Mouse (Mus musculus) stomach, embryonic 15.5 days (tissue): Measurements from ENCODE around the gene Armh3. TPM values are rescaled to one million over a fixed set of nuclear protein-coding genes. Genes with fewer than 3 reads are reported as not detected.

Experiments used
- ATAC-seq: fragments of 200-750 bp; cut with Nextera tagmentation; 2 replicates; pipeline ENCODE4 v1.8.0; 2017; ENCODE audit warnings: low read depth, moderate number of reproducible peaks, moderate TSS enrichment; ENCODE audit not compliant: insufficient read depth, low FRiP score
- H3K27ac ChIP-seq: fragments of 300-500 bp; sonication (generic); 2 replicates; pipeline ENCODE4 v1.5.1; 2015; ENCODE audit warnings: mild to moderate bottlenecking, inconsistent platforms
- H3K27me3 ChIP-seq: fragments of 300-500 bp; sonication (generic); replicated peaks from 2 replicates; pipeline ENCODE4 v1.6.1; 2015; ENCODE audit warnings: inconsistent platforms
- H3K36me3 ChIP-seq: fragments of 300-500 bp; sonication (generic); 2 replicates; pipeline ENCODE4 v1.6.1; 2015; ENCODE audit warnings: inconsistent platforms
- H3K4me1 ChIP-seq: fragments of 300-500 bp; sonication (generic); 2 replicates; pipeline ENCODE4 v1.6.1; 2015; ENCODE audit warnings: inconsistent platforms
- H3K4me2 ChIP-seq: fragments of 300-500 bp; sonication (generic); 2 replicates; pipeline ENCODE4 v1.6.1; 2015; ENCODE audit warnings: mild to moderate bottlenecking, inconsistent platforms
- H3K4me3 ChIP-seq: fragments of 300-500 bp; sonication (generic); replicated peaks from 2 replicates; pipeline ENCODE4 v1.5.1; 2015; ENCODE audit warnings: inconsistent platforms
- H3K9ac ChIP-seq: fragments of 300-500 bp; sonication (generic); 2 replicates; pipeline ENCODE4 v1.6.1; 2015; ENCODE audit warnings: inconsistent platforms
- H3K9me3 ChIP-seq: fragments of 300-500 bp; sonication (generic); 2 replicates; pipeline ENCODE4 v1.6.1; 2016; ENCODE audit warnings: inconsistent platforms
- WGBS: fragments of 180-500 bp; shearing (Covaris S2); methylation state at CpG from one replicate; pipeline ENCODE4 v1.1.7; 2015; 5-methylcytosine and 5-hydroxymethylcytosine counted together
- polyA plus RNA-seq: library from polyadenylated mRNA; unstranded; fragments of >200 nt; fragmentation: Nextera tagmentation; extraction: Ambion mirVana; gene quantifications from 2 replicates; pipeline ENCODE4 v1.2.1, GENCODE M21; 2015

Armh3 gene
- polyA plus RNA-seq, 1 experiment from 2014 or later: 13.1 TPM

DNA sequence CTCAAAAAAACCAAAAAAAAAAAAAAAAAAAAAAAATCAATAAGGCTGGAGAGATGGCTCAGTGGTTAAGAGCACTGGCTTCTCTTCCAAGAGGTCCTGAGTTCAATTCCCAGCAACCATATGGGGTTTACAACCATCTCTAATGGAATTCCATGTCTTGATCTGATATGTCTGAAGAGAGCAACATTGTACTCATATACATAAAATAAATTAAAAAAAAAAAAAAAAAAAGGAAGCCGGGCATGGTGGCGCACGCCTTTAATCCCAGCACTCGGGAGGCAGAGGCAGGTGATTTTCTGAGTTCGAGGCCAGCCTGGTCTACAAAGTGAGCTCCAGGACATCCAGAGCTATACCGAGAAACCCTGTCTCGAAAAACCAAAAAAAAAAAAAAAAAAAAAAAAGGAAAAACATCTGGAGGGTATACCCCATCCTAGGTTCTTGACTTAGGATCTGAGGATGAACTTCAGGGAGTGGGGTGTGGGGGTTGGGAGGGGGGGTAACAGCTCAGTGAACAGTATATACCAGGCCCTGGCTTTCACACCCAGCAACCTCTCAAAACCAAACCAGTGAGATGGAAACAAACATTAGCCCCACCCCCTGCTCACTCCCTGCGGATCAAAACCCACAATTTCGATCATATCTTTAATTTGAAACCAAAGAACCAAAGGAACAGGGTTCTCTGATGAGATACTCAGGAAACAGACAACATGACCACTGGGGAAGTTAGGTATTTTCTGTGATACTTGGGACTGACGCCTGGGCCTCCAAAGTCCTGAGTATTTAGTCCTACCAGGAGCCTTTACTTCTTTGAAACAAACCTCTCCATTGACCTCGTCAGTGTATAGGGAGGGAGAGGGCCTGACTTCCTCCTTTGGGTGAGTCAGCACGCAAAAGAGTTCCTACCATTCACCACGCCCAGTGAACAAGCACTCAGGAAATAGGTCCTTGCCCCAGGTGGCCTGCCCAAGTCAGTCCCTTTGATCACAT is 208.1 kb downstream of the Armh3 start:
- Histone ChIP-seq H3K36me3 (no peaks in the 10 kb centered on the region), H3K4me2 (no peak overlapping the region), H3K4me1 (no peaks in the 10 kb centered on the region), H3K9ac (no peak overlapping the region), H3K27ac (peak overlapping the region; percentile 57; the same call in 1 of the 2 replicates), H3K4me3 (no peak overlapping the region), H3K9me3 (no peaks in the 10 kb centered on the region), H3K27me3 (no peaks in the 10 kb centered on the region)
- 69% methylated on average over 13 of the region's 13 CpGs for WGBS
- peak; percentile 82 for ATAC-seq

DNA sequence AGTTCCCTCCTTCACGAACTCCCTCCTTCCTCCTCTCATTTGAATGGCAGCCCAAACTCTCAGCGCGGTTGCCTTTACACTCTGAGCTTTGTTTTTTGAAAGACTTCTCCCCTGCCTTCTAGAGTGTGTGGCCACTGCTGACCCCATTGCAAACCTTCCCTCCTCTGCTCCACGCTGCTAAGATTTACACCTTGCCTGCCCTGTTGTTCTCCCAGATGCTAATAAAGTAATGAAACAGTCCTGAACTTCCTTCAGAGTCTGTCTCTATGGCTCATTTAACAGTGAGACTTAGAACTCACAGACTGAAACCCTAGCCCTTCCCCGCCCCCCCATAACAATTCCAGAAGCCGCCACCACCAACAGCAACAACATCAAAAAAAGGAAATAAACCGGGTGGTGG is 208.9 kb downstream of the Armh3 start:
- H3K36me3 ChIP-seq: no peaks in the 10 kb centered on the region
- no peak for ATAC-seq
- H3K27me3 ChIP-seq: no peaks in the 10 kb centered on the region
- no peaks in the 10 kb centered on the region for H3K4me1 ChIP-seq
- H3K4me2 ChIP-seq: no peak overlapping the region
- 73% methylated on average over 7 of the region's 7 CpGs for WGBS
- H3K9me3 ChIP-seq: no peaks in the 10 kb centered on the region
- H3K4me3 ChIP-seq: no peak overlapping the region
- no peak overlapping the region for H3K9ac ChIP-seq
- H3K27ac ChIP-seq: no peak overlapping the region

DNA sequence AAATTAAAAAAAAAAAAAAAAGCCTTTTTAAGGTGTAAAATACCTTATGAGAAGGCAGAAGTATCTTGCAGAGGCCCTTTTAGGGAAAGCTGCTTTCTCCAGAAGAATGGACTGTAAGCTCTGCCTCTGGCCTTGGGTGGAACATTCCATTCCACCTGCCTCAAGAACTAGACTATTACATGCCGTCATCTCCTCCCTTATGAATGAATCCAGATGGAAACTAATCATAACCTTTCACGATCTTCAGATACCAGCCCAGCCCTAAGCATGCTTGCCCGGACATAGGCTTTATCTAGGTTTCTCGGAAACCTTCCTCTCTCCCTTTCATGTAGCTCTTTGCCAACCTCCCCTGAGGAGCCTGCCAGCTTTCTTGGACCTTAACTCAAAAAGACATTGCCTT is 210.0 kb downstream of the Armh3 start:
- Histone ChIP-seq H3K4me2 (no peak overlapping the region), H3K9ac (no peak overlapping the region), H3K27me3 (no peaks in the 10 kb centered on the region), H3K4me1 (0 out of 2 replicates have a peak, but pooled peaks cover 2% of the 10 kb centered on the region), H3K4me3 (no peak overlapping the region), H3K36me3 (no peaks in the 10 kb centered on the region), H3K9me3 (no peaks in the 10 kb centered on the region), H3K27ac (no peak overlapping the region)
- 62% methylated on average over 4 of the region's 4 CpGs for WGBS
- ATAC-seq: no peak

DNA sequence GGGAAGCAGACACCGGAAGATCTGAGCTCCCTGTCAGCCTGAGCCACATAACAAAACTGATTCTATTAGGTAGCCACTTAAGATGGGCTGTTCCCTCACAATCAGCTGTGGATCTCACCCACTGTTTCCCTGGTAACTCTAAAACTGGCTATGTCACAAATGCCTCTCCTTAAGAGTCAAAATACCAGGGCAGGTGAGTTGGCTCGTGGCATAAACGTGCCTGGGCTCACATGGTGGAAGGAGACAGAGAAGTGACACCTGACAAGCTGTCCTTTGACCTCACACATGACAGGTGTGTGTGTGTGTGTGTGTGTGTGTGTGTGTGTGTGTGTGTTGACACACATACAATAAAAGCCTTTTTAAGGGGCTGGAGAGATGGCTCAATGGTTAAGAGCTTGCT is 210.8 kb downstream of the Armh3 start:
- WGBS: 57% methylated on average over 3 of the region's 3 CpGs
- no peaks in the 10 kb centered on the region for H3K9me3 ChIP-seq
- H3K27ac ChIP-seq: no peak overlapping the region
- no peak overlapping the region for H3K4me2 ChIP-seq
- H3K9ac ChIP-seq: no peak overlapping the region
- no peak for ATAC-seq
- no peaks in the 10 kb centered on the region for H3K27me3 ChIP-seq
- no peak overlapping the region for H3K4me3 ChIP-seq
- no peaks in the 10 kb centered on the region for H3K36me3 ChIP-seq
- 0 out of 2 replicates have a peak, but pooled peaks cover 2% of the 10 kb centered on the region for H3K4me1 ChIP-seq

DNA sequence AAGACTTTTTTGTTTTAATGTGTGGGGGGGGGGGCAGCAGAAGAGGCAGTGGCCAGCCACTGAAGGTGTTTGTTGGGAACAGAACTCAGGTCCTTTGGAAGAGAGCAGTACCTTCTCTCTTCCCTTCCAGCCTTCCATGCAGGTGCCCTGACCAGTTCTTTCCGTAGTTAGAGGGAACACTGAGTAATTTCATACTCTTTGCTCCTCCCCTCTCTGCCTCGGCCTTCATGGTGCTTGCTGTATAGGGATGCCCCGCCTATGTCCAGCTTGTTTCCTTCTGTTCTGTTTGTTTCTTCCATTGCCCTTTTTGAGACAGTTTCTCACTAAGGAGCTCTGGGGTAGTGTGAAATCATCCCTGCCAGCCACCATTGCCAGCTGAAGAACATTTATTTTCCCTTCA is 212.8 kb downstream of the Armh3 start:
- no peak for ATAC-seq
- Histone ChIP-seq H3K27ac (peak overlapping the region; percentile 11; the same call in 1 of the 2 replicates), H3K4me1 (peaks cover 12% of the 10 kb centered on the region), H3K9ac (no peak overlapping the region), H3K36me3 (0 out of 2 replicates have a peak, but pooled peaks cover 2% of the 10 kb centered on the region), H3K9me3 (no peaks in the 10 kb centered on the region), H3K4me2 (no peak overlapping the region), H3K4me3 (no peak overlapping the region), H3K27me3 (no peaks in the 10 kb centered on the region)
- 44% methylated on average over 3 of the region's 3 CpGs for WGBS

DNA sequence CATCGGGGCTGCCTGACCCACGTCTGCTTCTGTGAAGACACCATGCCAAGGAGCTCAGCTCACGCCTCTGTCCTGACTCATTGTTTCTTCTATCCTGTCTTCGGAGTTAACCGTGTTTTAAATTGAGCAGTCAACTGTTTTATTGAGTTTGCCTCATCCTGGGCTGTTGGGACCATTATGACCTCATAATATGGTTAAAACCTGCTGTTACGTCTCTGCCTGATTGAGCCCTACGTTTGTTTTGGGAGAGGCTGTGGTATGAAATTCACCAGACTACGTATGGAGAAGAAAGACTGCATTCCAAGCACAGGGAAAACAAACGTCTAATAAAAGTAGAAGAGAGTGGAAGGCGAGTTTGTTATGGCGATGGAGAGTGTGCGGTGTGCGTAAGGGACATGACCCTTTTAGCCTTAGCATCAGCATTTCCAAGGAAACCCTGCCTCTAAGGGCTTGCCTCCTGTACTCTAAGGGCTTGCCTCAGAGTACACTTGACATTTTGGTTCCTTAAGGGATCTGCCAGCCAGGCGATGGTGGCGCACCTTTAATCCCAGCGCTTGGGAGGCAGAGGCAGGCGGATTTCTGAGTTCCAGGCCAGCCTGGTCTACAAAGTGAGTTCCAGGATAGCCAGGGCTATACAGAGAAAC is 214.2 kb downstream of the Armh3 start:
- Histone ChIP-seq H3K36me3 (0 out of 2 replicates have a peak, but pooled peaks cover 8% of the 10 kb centered on the region), H3K27me3 (no peaks in the 10 kb centered on the region), H3K9ac (no peak overlapping the region), H3K9me3 (no peaks in the 10 kb centered on the region), H3K27ac (peak overlapping the region; percentile 60; the same call in 1 of the 2 replicates), H3K4me2 (peak overlapping the region; percentile 59), H3K4me3 (peak overlapping the region; percentile 90), H3K4me1 (peaks cover 15% of the 10 kb centered on the region)
- 30% methylated on average over 17 of the region's 17 CpGs for WGBS
- no peak for ATAC-seq

DNA sequence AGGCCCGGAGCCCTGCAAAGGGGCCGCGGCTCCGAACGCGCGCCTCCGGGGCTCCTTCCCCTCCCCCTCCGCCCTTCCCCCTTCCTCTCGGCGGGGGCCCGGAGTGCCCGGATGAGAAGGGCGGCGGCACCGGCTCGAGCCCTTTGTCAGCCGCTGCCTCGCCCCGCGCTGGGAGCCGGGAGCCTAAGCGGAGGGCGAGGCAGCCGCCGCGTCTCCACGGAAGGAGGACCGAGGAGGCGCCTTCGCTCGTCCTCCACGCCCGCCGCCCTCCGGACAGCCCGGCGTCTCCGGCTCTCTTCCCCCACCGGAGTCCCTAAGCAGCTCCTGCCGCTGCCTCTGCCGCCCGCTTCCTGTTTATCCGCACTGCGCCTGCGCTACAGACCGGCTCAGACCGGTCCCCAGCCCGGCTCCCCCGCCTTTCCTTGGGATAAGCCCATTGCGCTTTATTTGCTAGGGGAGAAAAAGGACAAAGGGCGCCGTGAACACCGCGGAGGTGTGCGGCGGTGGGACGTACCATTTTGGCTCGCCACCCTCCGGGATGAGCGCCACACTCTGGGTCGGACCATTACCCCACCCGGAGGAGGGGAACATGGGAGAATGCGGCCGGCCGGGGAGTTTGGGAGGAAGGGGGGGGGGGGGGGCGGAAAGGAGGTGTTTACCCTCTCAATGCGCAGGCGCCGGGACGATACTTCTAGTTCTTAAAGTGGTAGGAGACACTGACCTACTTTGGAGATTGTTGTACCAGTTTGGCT is 214.9 kb downstream of the Armh3 start, which contains the start of gene Mgea5:
Gene Mgea5 (minus strand): TSS at position 657 of the 752 bp plus-strand sequence.
- Histone ChIP-seq H3K9me3 (no peaks in the 10 kb centered on the region), H3K4me2 (peak within 1 kb of the TSS; percentile 59), H3K4me3 (peak within 1 kb of the TSS; percentile 90), H3K27ac (peak within 1 kb of the TSS; percentile 97), H3K4me1 (peaks cover 15% of the 10 kb centered on the region), H3K27me3 (no peaks in the 10 kb centered on the region), H3K36me3 (peaks cover 8% of the 10 kb centered on the region; the same call in 1 of the 2 replicates), H3K9ac (peak within 1 kb of the TSS; percentile 97)
- WGBS: under 1% methylated on average over 58 of the region's 71 CpGs
- ATAC-seq: peak; percentile 98

DNA sequence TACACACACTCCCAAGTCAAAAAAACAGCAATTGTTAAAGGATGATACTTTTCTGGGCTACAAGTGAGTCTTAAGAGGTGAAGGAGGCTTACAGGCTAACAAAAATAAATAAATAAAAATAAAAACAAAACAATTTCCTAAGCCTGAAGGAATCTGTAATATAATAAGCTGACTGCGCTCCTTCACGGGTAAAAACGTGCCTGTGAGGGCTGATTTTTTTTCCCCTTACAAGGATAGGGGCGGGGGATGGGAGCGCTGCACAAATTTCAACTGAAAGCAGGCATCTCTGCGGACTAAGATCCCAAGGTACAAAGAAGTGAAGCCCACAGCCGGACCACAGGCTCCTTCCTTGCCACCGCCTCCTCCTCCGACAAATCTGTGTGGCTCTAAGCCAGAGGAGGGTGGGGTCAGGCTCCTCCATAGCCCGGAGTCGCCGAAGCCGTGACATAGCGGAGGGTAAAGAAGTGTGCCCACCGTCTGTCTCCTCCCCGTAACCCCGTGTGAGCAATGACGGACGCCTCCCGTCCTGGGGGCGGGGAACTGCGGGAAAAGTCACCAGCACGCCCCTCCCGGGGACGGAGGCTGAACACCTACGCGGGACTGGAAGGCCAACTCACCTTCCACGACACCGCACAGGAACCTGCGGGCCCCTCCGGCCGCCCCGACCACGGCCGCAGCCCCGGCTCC is 215.8 kb downstream of the Armh3 start:
- Histone ChIP-seq H3K4me2 (peak overlapping the region; percentile 54), H3K4me1 (peaks cover 15% of the 10 kb centered on the region), H3K27ac (peak overlapping the region; percentile 97), H3K9me3 (no peaks in the 10 kb centered on the region), H3K36me3 (peaks cover 16% of the 10 kb centered on the region; the same call in 1 of the 2 replicates), H3K4me3 (peak overlapping the region; percentile 90), H3K27me3 (no peaks in the 10 kb centered on the region), H3K9ac (peak overlapping the region; percentile 97)
- peak; percentile 27; the same call in 1 of the 2 replicates for ATAC-seq
- WGBS: under 1% methylated on average over 36 of the region's 36 CpGs

DNA sequence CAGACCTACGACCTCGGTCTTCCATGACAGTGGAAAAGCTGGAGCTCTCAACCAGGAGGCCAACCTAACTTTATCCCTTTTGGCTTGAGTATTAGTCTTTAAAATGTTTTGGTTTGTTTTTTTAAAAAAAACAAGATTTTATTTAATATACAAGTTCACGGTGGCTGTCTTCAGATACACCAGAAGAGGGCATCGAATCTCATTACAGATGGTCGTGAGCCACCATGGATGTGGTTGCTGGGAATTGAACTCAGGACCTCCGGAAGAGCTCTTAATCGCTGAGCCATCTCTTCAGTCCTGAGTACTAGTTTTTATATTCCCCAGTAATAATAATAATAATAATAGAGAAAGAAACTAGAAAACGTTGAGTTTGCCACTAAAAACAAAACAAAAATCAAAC is 216.6 kb downstream of the Armh3 start:
- no peak overlapping the region; the same call in 1 of the 2 replicates for H3K9ac ChIP-seq
- H3K4me3 ChIP-seq: peak overlapping the region; percentile 90; the same call in 1 of the 2 replicates

DNA sequence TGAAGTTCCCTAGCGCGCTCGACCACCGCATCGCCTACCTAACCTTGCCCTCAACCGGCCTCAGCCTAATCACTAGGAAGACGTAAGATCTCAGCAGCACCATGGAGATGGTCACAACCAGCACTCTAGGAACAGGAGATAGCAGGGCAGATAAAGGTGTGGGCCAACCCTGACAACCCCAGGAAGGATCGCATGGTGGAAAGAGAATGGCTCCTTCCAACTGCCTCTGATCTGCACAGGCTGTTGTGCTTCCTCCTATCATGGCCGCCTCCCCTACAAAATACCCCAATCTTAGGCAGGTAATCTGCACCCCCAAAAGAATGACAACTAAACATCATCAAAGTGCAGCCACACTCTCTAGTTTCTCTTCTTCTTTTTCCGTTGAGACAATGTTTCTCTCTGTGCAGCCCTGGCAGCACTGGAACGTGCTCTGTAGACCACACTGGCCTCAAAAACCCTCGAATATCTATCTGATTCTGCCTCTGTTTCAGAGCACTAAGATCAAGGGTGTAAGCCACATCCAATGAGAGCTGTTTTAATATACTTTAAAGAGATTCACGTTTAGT is 217.9 kb downstream of the Armh3 start:
- Histone ChIP-seq H3K27ac (no peak overlapping the region), H3K36me3 (peaks cover 28% of the 10 kb centered on the region; the same call in 1 of the 2 replicates), H3K4me2 (peak overlapping the region; percentile 54; the same call in 1 of the 2 replicates), H3K27me3 (no peaks in the 10 kb centered on the region), H3K4me3 (no peak overlapping the region), H3K9ac (no peak overlapping the region), H3K4me1 (peaks cover 15% of the 10 kb centered on the region), H3K9me3 (no peaks in the 10 kb centered on the region)
- WGBS: 80% methylated on average over 13 of the region's 13 CpGs
- no peak for ATAC-seq

More for the DNA sequence above, 216.6 kb downstream of the Armh3 start:
- ATAC-seq: no peak
- H3K27ac ChIP-seq: no peak overlapping the region
- peaks cover 21% of the 10 kb centered on the region; the same call in 1 of the 2 replicates for H3K36me3 ChIP-seq
- 61% methylated on average over 8 of the region's 8 CpGs for WGBS
- no peaks in the 10 kb centered on the region for H3K9me3 ChIP-seq
- H3K27me3 ChIP-seq: no peaks in the 10 kb centered on the region
- H3K4me2 ChIP-seq: peak overlapping the region; percentile 54
- peaks cover 15% of the 10 kb centered on the region for H3K4me1 ChIP-seq
